Mouse (Mus musculus): Measurements from ENCODE around the gene Mb21d2.

The Mb21d2 gene

GRCm38 (mm10) chr16:28859009-28859288 lies 70.5 kb downstream of the Mb21d2 start:
- no peak for DNase-seq

DNA sequence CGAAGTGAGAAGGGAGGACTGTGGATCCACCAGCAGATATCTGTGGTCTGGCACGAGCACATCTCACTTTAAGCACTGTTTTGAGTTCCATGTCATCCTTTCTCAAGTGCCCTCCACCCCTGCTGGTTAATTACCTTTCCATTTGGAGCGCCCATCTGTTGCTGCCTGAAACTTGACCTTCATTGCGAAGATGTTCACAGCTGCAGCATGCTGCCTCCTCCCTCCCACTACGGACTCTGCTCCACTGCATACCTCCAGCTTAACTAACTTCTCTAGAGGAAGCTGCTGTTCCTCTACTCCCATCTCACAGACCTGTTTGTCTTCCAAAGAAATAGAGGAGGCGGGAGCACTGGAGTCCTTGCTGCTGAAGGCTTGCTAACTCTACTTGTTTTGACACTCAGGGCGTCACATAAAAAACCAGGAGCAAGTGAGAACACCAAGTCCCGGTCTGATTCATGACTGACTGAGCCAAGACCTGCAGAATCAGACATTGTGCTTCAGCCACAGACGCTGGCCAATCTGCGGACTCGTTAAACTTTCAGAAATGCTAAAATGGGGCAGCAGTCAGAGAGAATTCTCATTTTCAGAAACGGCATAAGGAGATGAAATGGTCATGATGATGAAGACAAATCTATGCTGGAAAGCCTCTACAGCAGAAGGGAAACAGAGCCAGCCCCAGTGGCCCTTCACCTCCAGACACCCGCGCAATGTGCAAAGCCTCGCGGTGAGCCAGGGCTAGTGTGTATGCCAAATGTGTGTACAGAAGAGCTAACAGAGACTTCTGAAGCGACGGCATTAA lies 71.1 kb downstream of the Mb21d2 start:
- DNase-seq, result no peak

DNA sequence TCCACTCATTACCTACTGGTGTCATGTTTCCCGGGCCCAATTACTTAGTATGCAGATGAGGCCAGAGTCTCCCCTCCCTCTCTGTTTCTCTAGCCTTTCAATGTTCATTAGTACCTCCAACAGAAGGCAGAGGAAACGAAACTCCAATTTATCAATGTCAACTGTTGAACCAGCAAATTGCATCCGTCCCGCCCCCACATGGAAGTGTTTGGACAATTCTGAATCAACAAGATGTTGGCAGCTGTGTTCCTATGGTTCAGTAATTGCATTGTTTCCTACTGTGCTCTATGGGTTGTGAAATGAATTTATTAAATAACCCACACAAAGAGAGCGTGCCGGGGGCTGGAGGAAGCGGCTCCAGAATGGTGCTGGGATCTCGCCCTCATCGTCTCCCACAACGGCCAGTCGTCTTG lies 78.1 kb downstream of the Mb21d2 start:
- peak; percentile 54 to 67 for DNase-seq

DNA sequence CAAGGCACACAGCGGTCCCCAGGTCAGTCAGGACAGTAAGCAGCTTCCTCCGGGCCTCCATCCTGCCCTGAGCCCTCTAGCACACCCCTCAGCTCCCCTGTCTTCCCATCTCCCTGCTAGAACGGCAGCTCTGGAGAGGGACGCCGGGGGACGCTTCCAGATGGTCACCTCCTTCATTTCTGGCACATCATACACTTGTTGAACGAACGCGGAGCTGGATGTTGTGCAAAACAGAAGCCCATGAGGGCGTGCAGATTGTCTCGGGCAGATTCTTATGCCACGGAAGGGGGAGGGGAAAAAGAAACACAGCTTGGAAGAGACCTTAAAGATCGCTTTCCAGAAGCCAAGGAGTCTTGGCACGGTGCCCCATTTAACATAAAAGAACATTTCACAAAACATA lies 78.6 kb downstream of the Mb21d2 start:
- DNase-seq, result peak in 1 of 2 experiments; percentile 15

DNA sequence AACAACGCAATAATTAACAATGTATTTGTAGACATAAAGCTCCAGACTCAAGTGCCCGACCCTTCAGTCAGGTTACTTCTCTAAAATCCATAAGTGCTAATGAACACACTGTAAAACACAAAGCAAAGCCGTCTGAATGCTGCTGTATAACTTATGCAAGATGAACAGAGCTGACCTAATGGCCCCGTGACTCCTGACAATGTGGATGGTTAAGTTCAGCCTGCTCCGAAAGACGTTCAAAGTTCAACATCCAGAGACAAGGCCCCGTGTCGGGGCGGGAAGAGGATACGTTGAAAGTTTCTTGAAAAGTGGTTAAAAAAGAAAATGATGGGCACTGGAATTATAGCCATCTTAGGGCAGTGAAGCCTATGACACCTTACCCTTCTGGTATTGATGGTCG lies 83.3 kb downstream of the Mb21d2 start:
- no peak for DNase-seq

DNA sequence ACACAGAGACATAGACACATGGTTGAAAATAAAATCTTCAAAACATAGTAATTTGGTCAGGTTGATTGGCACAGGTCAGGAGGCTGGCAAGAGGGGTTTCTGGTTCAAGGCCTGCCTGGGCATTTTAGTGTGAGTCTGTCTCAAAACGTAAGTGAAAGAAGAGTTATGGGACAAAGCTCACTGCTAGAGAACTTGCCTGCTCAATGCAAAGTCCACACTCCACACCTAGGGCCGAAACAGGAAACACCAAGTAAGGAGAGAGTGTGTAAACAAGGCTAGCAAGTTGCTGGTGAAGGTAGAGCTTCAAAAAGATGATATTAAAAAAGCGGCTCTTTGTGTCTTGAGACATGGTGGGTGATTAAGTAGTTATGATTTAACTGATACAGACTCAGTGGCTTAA lies 84.1 kb downstream of the Mb21d2 start:
- DNase-seq, result no peak

DNA sequence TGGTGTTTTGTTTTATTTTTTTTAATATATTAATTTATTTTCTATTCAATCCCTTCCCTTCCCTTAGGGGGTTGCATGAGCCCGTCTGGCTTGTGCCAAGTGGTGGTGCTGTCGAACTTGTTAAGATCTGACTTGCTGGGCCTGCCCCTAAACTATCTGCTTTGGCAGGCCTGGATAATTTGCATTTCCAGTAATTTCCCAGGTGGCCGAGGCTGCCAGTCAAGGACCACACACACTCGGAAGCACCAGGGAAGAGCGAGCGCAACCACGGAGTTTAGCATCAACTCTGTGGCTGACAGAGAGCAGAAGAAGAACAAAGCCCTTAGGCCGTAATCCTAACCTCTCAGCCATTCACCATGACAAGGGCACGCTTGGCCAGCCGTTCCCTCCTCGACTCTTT lies 88.4 kb downstream of the Mb21d2 start:
- no peak for DNase-seq

- DNase-seq, result peak; percentile 37 to 52
Measured at GRCm38 (mm10) chr16:28840075-28840974, 89.1 kb downstream of the Mb21d2 start.

- DNase-seq, result peak; percentile 23 to 27
Measured at GRCm38 (mm10) chr16:28839575-28839974, 89.9 kb downstream of the Mb21d2 start.

- DNase-seq, result peak; percentile 33 to 37
Measured at GRCm38 (mm10) chr16:28838016-28838415, 91.5 kb downstream of the Mb21d2 start.

DNA sequence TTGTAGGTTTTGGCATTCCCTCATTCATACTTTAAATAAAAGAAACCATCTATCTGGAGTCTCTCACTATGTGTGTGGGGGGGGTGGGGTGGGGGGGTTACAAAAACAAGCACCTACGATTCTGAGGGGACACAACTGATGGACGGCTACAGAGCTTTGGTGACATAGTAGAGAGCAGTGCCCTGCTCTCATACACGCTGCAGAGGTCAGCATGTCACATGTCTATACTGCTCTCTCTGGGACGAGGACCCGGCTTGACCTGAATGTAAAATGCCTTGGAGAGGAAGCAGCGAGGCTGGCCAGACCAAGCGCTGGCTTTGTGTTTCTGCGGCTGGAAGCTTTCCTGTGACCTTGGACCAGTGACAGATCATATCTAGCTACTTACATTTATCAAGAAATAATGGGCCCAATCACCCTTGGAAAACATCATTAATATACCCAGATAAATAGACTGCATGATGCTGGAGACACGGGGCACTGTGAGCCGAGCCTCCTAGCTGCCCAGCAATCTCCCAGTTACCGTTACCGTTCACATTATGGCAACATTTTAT lies 97.3 kb downstream of the Mb21d2 start:
- DNase-seq, result no peak

DNA sequence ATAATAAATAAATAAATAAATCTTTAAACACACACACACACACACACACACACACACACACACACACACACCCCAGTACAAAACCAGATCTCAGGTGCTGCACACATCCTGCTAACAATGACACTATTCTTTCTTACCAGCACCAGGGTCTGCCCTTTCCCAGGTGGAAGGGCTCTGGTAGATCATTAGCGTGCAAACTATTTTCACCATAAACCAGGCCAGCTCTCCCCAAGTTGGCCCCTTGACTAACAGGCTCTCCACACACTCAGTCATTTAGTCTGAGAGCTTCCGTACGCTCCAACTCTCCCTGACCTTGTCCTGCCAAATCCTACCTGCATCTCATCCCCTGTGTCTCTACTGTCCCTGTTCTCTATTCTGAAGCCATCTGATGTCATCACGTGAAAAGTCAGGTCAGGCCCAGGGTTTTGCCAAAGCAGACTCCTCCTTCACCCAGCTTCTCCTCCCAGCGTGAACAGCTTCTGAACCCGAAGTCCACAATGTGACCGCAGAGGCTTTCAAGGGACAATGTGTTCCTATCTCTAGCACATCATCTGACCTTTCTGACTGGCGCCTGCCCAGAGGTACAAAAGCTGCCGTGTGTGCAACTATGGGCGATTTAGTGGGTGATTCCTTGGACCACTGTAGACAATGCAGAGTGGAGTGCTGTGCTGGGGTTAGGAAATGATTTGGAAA lies 100.1 kb downstream of the Mb21d2 start:
- no peak for DNase-seq

- no peak for DNase-seq
Measured at GRCm38 (mm10) chr16:28824781-28825180, 104.7 kb downstream of the Mb21d2 start.

DNA sequence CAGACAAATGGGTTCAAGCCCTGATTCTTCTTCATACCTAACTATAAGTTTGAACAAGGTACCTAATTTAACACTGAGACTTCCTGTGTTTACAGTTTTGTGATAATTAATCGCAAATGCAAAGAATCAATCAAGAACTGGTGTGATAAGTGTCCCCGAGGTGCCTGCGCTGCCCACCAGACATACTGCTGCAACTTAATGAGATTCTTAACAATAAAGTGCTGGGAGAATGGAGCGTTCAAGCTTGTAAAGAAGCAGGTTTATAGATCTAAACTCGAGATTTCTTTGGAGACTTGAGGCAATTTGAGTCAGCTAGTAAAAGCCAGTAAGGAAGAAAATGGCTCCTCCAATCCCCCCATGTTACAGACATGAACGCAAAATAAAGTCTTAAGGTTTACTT lies 107.7 kb downstream of the Mb21d2 start:
- DNase-seq, result no peak

GRCm38 (mm10) chr16:28818749-28819285 lies 110.7 kb downstream of the Mb21d2 start:
- DNase-seq, result no peak

GRCm38 (mm10) chr16:28813290-28813689 lies 116.2 kb downstream of the Mb21d2 start:
- no peak for DNase-seq

- DNase-seq, result no peak
Measured at GRCm38 (mm10) chr16:28809089-28809488, 120.4 kb downstream of the Mb21d2 start.

GRCm38 (mm10) chr16:28793115-28793514 lies 136.4 kb downstream of the Mb21d2 start:
- DNase-seq, result peak in 1 of 2 experiments; percentile 2
